Mouse (Mus musculus) megakaryocyte, embryonic 14.5 days (primary cell): ENCODE results near the gene Btbd11.

ENCODE experiments used
- FLI1 ChIP-seq: IDR thresholded peaks from 2 replicates; pipeline ENCODE4 v1.6.1; 2012; ENCODE audit warnings: low read length, inconsistent platforms, mixed read lengths
- GATA1 ChIP-seq: IDR thresholded peaks from 3 replicates; pipeline ENCODE4 v1.6.1; 2012; ENCODE audit warnings: mixed read lengths, low read length, inconsistent platforms, borderline replicate concordance

DNA sequence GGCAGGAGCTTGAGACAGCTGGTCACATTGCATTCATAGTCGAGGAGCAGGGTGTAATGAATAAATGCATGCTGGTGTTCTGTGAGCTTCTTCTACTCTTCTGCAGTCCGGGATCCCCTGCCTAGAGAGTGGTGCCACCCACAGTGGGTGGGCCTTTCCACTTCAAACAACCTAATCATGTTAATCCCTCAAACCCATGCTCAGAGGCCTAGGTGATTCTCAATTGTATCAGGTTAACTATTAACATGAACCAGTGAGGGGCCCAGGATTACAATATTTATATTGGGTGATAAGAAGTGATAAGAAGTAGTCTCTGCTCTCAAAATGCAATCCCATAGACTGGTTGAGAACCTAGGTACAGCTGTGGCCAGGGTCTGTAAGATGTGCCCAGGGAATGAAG is 39.1 kb downstream of the Btbd11 start:
- TF ChIP-seq GATA1 (no peak), FLI1 (no peak)
